Mouse (Mus musculus): ENCODE data around the gene Abhd2. TPM values are rescaled to one million over a fixed set of nuclear protein-coding genes. Genes with fewer than 3 reads are reported as not detected.

Abhd2 gene
- total RNA-seq, 2 experiments from 2014 or later: 40.3 to 45.0 TPM

- DNase-seq: no peak
- intact Hi-C loops (cut with DNase I): loop anchor here (5.0 kb wide), 1 partner anchor 73 kb away; the partner anchor contains the start of gene Polg
Observed at GRCm38 (mm10) chr7:79394666-79395065, 121.7 kb downstream of the Abhd2 start.

- DNase-seq: no peak
- intact Hi-C loops (cut with DNase I): no loop called here
Observed at GRCm38 (mm10) chr7:79395186-79395585, 122.2 kb downstream of the Abhd2 start.

- no peak for DNase-seq
- intact Hi-C loops (cut with DNase I): no loop called here
Observed at GRCm38 (mm10) chr7:79397446-79397963, 124.5 kb downstream of the Abhd2 start.

- intact Hi-C loops (cut with DNase I): no loop called here
- DNase-seq: no peak
Observed at GRCm38 (mm10) chr7:79398426-79398825, 125.4 kb downstream of the Abhd2 start.

GRCm38 (mm10) chr7:79398971-79399370 lies 126.0 kb downstream of the Abhd2 start:
- no peak for DNase-seq

GRCm38 (mm10) chr7:79400296-79400695 lies 127.3 kb downstream of the Abhd2 start:
- intact Hi-C loops (cut with DNase I): no loop called here
- no peak for DNase-seq

More at GRCm38 (mm10) chr7:79398971-79399370, 126.0 kb downstream of the Abhd2 start:
- intact Hi-C loops (cut with DNase I): no loop called here

- intact Hi-C loops (cut with DNase I): no loop called here
- no peak for DNase-seq
Observed at GRCm38 (mm10) chr7:79414449-79415375, 141.7 kb downstream of the Abhd2 start.

Other genes starting within 250 kb of the Abhd2 start
- under 1 TPM; 0.60 to 0.93 TPM for gene Acan, start 219.7 kb upstream of the Abhd2 start, total RNA-seq (2021)
- under 1 TPM; 0.34 to 0.45 TPM for gene Hapln3, start 142.2 kb upstream of the Abhd2 start, total RNA-seq (2021)
- gene Mfge8, start 124.1 kb upstream of the Abhd2 start, total RNA-seq (2021): 100 to 1,000 TPM; 145 to 153 TPM
- not detected for gene Rlbp1, start 113.8 kb downstream of the Abhd2 start, total RNA-seq (2021)
- 1 to 10 TPM in 1 of 2 experiments, under 1 TPM in 1; 0.55 to 1.5 TPM for gene Fanci, start 118.7 kb downstream of the Abhd2 start, total RNA-seq (2021)
- gene Polg, start 193.2 kb downstream of the Abhd2 start, total RNA-seq (2021): 10 to 100 TPM; 51.4 to 54.7 TPM

Data from heart, postnatal 14 days (tissue).